Mouse (Mus musculus) retina, postnatal 1 day (tissue): ENCODE data around the gene Osbp2.

Experiments
- DNase-seq: peaks from one replicate; pipeline ENCODE4 v3.0.0-alpha.2; 2012

Osbp2 gene

GRCm38 (mm10) chr11:3696086-3696616, 167.6 kb downstream of the Osbp2 start:
- DNase-seq = no peak

- no peak for DNase-seq
Measured at GRCm38 (mm10) chr11:3691746-3692145, 172.0 kb downstream of the Osbp2 start.

- DNase-seq = no peak
Measured at GRCm38 (mm10) chr11:3686885-3687284, 176.8 kb downstream of the Osbp2 start.

GRCm38 (mm10) chr11:3686318-3686717, 177.4 kb downstream of the Osbp2 start:
- DNase-seq = no peak

- no peak for DNase-seq
Measured at GRCm38 (mm10) chr11:3685431-3685830, 178.3 kb downstream of the Osbp2 start.

- no peak for DNase-seq
Measured at GRCm38 (mm10) chr11:3684723-3685430, 178.8 kb downstream of the Osbp2 start.

GRCm38 (mm10) chr11:3684232-3684631, 179.5 kb downstream of the Osbp2 start:
- DNase-seq = no peak

- no peak for DNase-seq
Measured at GRCm38 (mm10) chr11:3683696-3684095, 180.0 kb downstream of the Osbp2 start.

GRCm38 (mm10) chr11:3679771-3680170, 183.9 kb downstream of the Osbp2 start:
- no peak for DNase-seq

GRCm38 (mm10) chr11:3677204-3677603, 186.5 kb downstream of the Osbp2 start:
- DNase-seq = no peak

GRCm38 (mm10) chr11:3676423-3676822, 187.3 kb downstream of the Osbp2 start:
- no peak for DNase-seq

GRCm38 (mm10) chr11:3674545-3674944, 189.2 kb downstream of the Osbp2 start:
- DNase-seq = no peak

GRCm38 (mm10) chr11:3671000-3671628, 192.6 kb downstream of the Osbp2 start:
- DNase-seq = no peak

- no peak for DNase-seq
Measured at GRCm38 (mm10) chr11:3669849-3670248, 193.9 kb downstream of the Osbp2 start.

- no peak for DNase-seq
Measured at GRCm38 (mm10) chr11:3668768-3669167, 194.9 kb downstream of the Osbp2 start.

GRCm38 (mm10) chr11:3667506-3667905, 196.2 kb downstream of the Osbp2 start:
- DNase-seq = no peak

GRCm38 (mm10) chr11:3661964-3662363, 201.7 kb downstream of the Osbp2 start:
- no peak for DNase-seq
